Mouse (Mus musculus): ENCODE data around the gene Frem1. TPM values are rescaled to one million over a fixed set of nuclear protein-coding genes. Genes with fewer than 3 reads are reported as not detected.

Gene Frem1
- total and polyA plus RNA-seq, 3 experiments = not detected

GRCm38 (mm10) chr4:82861451-82861850 lies 190.7 kb downstream of the Frem1 start:
- in situ Hi-C loops (cut with MboI; ENCODE audit: low pct_ligation_motif_present, low pct_unique_long_range_greater_than_20kb, low sequenced_read_pairs) = no loop called here
- TF ChIP-seq HCFC1 (IDR thresholded peaks at IDR 0.05; ENCODE audit: low read depth, low read length) (no peak), ETS1 (conservative IDR thresholded peaks at IDR 0.05; ENCODE audit: low read depth, low read length) (no peak), ZNF384 (IDR thresholded peaks at IDR 0.05; ENCODE audit: low read depth, low read length) (no peak), E2F4 (IDR thresholded peaks at IDR 0.05; ENCODE audit: insufficient replicate concordance, low read depth, low read length) (no peak), TCF12 (IDR thresholded peaks at IDR 0.05; ENCODE audit: low read depth, low read length) (no peak), MYC (IDR thresholded peaks at IDR 0.05; ENCODE audit: low read depth, low read length) (no peak), UBTF (IDR thresholded peaks at IDR 0.05; ENCODE audit: low read depth, low read length) (no peak)
- H3K79me2 ChIP-seq (replicated peaks; ENCODE audit: control insufficient read depth, extremely low read depth, insufficient read depth, poor library complexity, severe bottlenecking) = peaks cover 16% of the 10 kb centered on the region

GRCm38 (mm10) chr4:82860566-82860965 lies 191.6 kb downstream of the Frem1 start:
- peaks cover 19% of the 10 kb centered on the region for H3K79me2 ChIP-seq (replicated peaks; ENCODE audit: control insufficient read depth, extremely low read depth, insufficient read depth, poor library complexity, severe bottlenecking)
- no peak overlapping the region for H3K27ac ChIP-seq (ENCODE audit: insufficient read depth, low read depth)
- peaks cover 0 to 4% of the 10 kb centered on the region in 2 experiments for H3K36me3 ChIP-seq (replicated peaks in 1 of 2; ENCODE audit: control insufficient read depth in 1 of 2, insufficient read depth in 1 of 2, low read length in 1 of 2)
- dilution Hi-C loops (cut with MboI; ENCODE audit: extremely low pct_ligation_motif_present, extremely low pct_unique_long_range_greater_than_20kb, low sequenced_read_pairs) = no loop called here
- no peak for DNase-seq (ENCODE audit: extremely low read depth)
- no peaks in the 10 kb centered on the region for H3K27me3 ChIP-seq (replicated peaks)
- H3K4me1 ChIP-seq (ENCODE audit: control insufficient read depth in 1 of 2, insufficient read depth in 2 of 2) = peaks cover 0 to 21% of the 10 kb centered on the region in 2 experiments; a peak in 2 of 4 replicates
- H3K9me3 ChIP-seq (replicated peaks; ENCODE audit: low read length) = no peaks in the 10 kb centered on the region
- TF ChIP-seq JUND (conservative IDR thresholded peaks at IDR 0.05; ENCODE audit: low read depth, low read length) (no peak), MEF2A (IDR thresholded peaks at IDR 0.05; ENCODE audit: borderline replicate concordance, low read depth, low read length) (no peak), CHD2 (IDR thresholded peaks at IDR 0.05; ENCODE audit: low read length) (no peak), MYC (IDR thresholded peaks at IDR 0.05; ENCODE audit: low read depth, low read length) (no peak), EP300 (IDR thresholded peaks at IDR 0.05; ENCODE audit: low read length) (no peak), BHLHE40 (IDR thresholded peaks at IDR 0.05; ENCODE audit: low read depth, low read length) (no peak), ETS1 (conservative IDR thresholded peaks at IDR 0.05; ENCODE audit: low read depth, low read length) (no peak)
- in situ Hi-C loops (cut with MboI; ENCODE audit: low pct_ligation_motif_present, low pct_unique_long_range_greater_than_20kb, low sequenced_read_pairs) = no loop called here
- no peak overlapping the region for H3K9ac ChIP-seq (ENCODE audit: insufficient read depth, low read depth)
- no peak overlapping the region for H3K4me3 ChIP-seq (replicated peaks in 1 of 3; ENCODE audit: low read depth in 2 of 3, low read length in 2 of 3, poor library complexity in 1 of 3)
- H3K4me2 ChIP-seq (ENCODE audit: insufficient read depth, low read depth, poor library complexity, severe bottlenecking) = no peak overlapping the region

More at GRCm38 (mm10) chr4:82861451-82861850, 190.7 kb downstream of the Frem1 start:
- Histone ChIP-seq H3K27ac (ENCODE audit: insufficient read depth, low read depth) (no peak overlapping the region), H3K4me3 (replicated peaks in 1 of 3; ENCODE audit: low read depth in 2 of 3, low read length in 2 of 3, poor library complexity in 1 of 3) (no peak overlapping the region), H3K27me3 (replicated peaks) (no peaks in the 10 kb centered on the region), H3K9ac (ENCODE audit: insufficient read depth, low read depth) (no peak overlapping the region), H3K4me2 (ENCODE audit: insufficient read depth, low read depth, poor library complexity, severe bottlenecking) (no peak overlapping the region), H3K9me3 (replicated peaks; ENCODE audit: low read length) (no peaks in the 10 kb centered on the region), H3K4me1 (ENCODE audit: control insufficient read depth in 1 of 2, insufficient read depth in 2 of 2) (peaks cover 0 to 14% of the 10 kb centered on the region in 2 experiments; a peak in 2 of 4 replicates), H3K36me3 (replicated peaks in 1 of 2; ENCODE audit: control insufficient read depth in 1 of 2, insufficient read depth in 1 of 2, low read length in 1 of 2) (peaks cover 0 to under 1% of the 10 kb centered on the region in 2 experiments)
- no peak for DNase-seq (ENCODE audit: extremely low read depth)
- dilution Hi-C loops (cut with MboI; ENCODE audit: extremely low pct_ligation_motif_present, extremely low pct_unique_long_range_greater_than_20kb, low sequenced_read_pairs) = no loop called here

Measured in CH12.LX (cell line).